Mouse (Mus musculus) retina, postnatal 1 day (tissue): ENCODE measurements around the gene Trim8.
A peak's percentile ranks its signal among the peaks of the same experiment; 100 is the strongest.

Source experiments
- DNase-seq: peaks from one replicate; pipeline ENCODE4 v3.0.0-alpha.2; 2012

Gene Trim8

DNA sequence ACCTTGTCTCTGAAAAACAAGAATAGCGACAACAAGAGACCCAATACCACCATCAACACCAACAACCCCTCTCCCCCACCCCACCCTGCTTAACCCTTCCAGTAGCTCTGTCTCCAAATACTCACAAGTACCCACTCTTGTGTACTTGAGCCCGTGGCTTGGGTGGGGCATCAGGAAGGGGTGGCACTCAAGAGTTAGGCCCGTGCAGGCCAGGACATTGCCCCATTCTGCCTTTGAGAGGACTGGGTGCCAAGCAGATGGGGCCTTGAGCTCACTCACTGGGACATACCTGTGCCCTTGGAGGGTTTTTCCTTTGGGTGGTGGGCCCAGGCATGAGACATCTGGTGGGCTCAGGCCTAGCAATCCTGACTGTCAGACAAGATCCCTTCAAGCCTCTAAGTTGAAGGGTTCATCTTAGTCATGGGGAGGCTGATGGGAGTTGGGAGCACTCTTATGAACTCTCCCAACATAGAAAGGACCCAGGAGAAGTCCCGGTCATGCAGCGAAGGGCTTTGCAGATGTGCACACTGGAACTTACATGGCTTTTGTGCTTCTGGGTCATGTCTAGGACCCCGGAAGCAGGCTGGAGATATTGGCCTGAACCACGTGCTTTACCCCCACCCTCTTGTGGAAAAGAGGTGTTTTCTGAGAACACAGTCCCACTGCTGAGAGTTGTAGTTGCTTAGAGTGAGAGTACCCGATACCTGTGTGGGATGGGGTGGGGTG, 4.3 kb downstream of the Trim8 start:
- DNase-seq, result no peak

- DNase-seq, result no peak
Measured at GRCm38 (mm10) chr19:46506372-46506717, 4.8 kb downstream of the Trim8 start.

- DNase-seq, result peak; percentile 84
Measured at GRCm38 (mm10) chr19:46507181-46507581, 5.7 kb downstream of the Trim8 start.

DNA sequence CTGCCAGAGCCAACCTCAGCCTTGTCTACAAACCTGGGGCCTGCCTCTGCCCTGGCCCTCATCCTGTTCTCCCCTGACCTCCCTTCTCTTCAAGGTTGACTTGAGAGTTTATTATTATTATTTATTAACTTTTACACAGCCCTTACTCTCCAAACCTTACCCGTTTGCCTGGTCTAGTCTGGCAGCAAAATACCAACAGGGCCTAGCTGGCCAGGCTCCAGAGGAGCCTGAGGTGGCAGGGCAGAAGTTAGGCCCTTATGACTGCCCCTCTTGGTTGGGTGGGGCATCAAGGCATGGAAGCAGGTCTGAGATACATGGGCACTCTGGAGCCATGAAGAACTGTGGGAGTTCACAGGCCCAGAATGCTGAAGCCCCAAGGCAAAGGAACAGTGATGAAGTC, 6.3 kb downstream of the Trim8 start:
- no peak for DNase-seq

DNA sequence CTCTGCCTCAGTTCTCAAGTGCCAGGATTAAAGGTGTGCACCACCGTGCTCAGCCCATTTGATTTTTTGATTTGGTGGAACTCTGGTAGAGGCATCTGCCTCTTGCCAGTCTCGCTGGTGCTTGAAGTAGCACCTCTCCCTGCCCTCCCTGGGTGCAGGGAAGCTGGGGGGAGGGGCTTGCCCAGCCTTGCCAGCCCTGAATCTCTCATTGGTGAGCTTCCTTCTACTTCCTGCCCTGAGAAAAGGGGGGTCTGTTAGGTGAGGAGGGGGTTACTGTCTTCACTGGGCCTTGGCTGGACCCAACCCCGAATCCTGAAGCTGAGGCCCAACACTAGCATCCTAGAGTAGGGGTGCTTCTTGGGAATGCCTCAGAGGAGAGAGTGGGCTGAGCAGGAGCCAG, 7.2 kb downstream of the Trim8 start:
- DNase-seq, result no peak

- DNase-seq, result no peak
Measured at GRCm38 (mm10) chr19:46509202-46509601, 7.7 kb downstream of the Trim8 start.

GRCm38 (mm10) chr19:46509736-46510135, 8.2 kb downstream of the Trim8 start:
- DNase-seq, result no peak

DNA sequence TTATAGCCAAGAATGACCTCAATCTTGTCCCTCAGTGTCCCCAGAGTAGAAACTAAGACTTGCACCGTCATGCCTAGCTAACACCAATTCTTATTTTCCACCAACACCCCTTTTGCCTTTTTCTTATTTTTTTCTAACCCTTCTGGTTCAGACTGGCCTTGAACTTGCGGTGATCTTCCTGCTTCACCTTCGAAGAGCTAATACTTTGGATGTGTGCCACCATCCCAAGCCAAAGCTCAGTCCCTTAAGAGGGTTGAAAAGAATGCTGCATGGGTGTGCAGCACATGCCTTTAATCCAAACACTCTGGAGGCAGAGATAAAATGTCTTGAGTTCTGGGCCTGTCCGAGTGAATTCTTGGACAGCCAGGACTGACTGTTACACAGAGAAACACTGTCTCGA, 8.9 kb downstream of the Trim8 start:
- no peak for DNase-seq

GRCm38 (mm10) chr19:46510824-46511223, 9.3 kb downstream of the Trim8 start:
- peak; percentile 44 for DNase-seq

DNA sequence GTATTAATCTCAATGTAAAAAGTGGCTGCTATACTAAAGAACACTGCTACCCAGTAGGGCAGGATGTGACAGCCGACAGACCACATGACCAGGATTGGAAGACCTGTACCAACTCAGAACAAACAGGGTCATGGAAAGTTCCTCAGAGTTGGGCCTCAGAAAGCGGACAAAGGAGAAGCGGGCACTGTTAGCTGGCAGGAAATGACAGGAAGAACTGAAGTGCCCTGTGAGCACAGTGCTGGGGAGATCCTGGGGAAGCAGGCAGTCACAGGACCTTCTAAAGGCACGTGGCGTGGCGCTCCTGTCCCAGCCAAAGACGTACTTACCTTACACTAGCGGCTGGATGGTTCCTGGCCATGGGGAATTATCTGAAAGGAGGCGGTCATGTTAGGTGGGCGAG, 9.8 kb downstream of the Trim8 start:
- DNase-seq, result no peak

DNA sequence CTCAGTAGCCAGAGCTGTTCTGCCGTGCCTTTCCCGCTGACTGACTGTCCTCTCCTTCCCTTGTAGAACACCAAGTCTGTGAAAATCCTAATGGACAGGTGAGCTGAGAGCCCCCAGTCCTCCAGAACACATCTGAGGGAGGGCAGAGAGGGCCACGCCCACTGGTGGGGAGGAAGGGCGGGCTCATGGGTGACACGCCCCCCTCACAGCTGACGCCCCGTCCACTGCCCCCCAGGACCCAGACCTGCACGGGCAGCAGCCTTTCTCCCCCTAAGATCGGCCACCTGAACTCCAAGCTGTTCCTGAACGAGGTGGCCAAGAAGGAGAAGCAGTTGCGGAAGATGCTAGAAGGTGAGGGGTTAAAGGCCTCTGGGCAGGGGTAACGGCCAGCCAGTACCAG, 12.9 kb downstream of the Trim8 start:
- no peak for DNase-seq

- DNase-seq, result no peak
Measured at GRCm38 (mm10) chr19:46515287-46515821, 13.9 kb downstream of the Trim8 start.

GRCm38 (mm10) chr19:46516667-46517528, 15.4 kb downstream of the Trim8 start:
- no peak for DNase-seq

DNA sequence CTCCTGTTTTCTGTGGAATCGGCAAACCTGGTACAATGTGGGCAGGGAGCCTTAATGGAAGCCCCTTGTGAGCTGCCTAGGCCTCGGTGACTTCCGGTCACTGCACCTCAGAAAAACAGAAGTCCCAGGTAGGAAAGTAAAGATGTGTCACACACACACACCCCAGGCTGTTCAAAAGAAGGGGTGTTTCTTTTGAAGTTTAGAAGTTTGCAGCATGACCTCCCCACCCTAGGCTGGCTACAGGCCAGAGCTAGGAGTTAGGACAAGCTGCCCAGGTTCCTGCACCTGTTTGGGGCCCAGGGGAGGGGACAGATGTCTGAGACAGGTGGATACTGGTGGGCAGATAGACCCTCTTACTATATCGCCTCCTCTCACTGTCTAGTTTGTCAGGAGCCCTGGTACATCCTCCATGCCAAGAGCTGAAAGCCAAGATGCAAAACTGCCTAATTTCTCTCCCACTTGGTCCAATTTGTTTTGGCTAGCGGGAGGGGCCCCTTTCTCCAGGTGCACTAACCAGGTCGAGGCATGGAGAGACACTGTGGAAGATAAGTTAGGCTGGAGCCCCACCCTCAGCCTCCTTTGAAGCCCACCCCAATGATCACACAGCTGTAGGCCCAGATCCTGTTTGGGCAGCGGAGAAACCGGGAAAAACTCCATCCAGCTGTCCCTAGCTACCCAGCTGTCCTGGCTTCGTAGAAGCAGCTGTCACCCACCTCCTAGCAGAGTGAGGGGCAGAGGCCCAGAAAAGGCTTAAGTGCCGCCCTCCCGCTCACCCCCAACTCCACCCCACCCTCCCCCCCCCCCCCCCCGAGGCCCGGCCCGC, 16.2 kb downstream of the Trim8 start:
- DNase-seq, result peak; percentile 75

- DNase-seq, result peak; percentile 84
Measured at GRCm38 (mm10) chr19:46518352-46518787, 16.9 kb downstream of the Trim8 start.

DNA sequence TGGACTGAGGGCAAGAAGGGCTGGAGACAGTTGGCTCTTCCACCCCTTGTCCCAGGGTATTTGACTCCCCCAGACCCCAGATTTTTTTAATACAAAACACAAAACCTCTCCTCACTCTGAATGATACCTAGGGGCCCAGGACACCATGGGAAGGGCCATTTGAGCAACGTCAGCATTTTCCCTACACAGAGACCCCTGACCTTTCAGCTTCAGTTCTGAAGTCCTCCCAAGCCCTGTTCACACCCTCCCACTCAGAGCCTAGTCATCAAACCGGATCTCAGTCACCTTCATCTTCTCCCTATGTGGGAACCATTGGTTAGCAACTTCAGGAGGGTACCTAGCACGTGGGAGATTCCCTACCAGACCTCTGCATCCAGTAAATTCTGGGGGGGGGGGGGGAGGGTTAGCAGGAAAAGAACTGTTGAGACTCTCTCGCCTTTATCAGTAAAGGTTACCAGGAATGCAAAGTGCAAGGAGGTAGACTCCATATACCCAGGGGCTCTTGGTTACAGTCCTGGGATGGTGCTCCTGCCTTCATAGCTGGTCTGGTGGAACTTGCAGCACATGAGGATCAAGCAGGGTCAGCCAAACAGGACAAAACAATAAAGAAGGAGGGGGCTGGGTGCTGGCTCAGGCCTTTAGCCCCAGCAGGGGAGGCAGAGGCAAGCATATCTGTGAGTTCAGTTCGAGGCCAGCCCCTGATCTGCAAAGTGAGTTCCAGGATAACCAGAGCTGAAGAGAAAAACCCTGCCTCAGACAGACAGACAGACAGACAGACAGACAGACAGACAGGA, 17.5 kb downstream of the Trim8 start:
- no peak for DNase-seq

DNA sequence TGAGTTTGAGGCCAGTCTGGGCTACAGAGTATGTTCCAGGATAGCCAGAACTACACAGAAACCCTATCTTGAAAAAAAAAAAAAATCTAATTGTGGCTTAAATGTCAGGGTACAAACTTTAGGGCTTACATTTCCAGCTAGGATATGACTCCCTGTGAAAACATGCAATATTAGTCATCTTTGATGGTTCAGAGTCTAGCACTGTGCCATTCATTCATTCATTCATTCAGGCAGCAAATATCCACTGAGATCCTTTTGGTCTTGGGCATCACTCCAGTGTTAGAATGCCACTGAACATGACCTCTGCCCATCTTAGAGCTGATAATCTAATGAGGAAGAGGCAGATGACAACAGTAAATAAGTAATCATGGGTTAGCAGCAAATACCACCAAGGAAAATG, 20.2 kb downstream of the Trim8 start:
- DNase-seq, result no peak

- no peak for DNase-seq
Measured at GRCm38 (mm10) chr19:46522433-46523044, 21.0 kb downstream of the Trim8 start.

DNA sequence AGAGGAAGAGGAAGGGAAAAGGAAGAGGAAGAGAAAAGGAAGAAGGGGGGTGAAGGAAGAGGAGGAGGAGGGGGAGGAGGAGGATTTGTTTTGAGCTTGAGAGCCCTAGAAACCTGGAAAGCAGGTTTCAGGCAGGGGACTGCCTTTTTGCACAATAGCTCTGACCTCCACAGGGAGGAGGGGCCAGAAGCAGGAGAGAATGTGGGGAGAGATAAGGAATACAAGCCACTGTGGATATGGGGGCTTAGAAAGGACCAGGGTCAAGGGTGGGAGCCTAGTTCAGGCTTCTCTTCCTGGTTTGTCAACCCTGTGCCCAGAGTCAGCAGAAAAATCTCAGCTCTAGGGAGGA, 21.6 kb downstream of the Trim8 start:
- DNase-seq, result no peak

DNA sequence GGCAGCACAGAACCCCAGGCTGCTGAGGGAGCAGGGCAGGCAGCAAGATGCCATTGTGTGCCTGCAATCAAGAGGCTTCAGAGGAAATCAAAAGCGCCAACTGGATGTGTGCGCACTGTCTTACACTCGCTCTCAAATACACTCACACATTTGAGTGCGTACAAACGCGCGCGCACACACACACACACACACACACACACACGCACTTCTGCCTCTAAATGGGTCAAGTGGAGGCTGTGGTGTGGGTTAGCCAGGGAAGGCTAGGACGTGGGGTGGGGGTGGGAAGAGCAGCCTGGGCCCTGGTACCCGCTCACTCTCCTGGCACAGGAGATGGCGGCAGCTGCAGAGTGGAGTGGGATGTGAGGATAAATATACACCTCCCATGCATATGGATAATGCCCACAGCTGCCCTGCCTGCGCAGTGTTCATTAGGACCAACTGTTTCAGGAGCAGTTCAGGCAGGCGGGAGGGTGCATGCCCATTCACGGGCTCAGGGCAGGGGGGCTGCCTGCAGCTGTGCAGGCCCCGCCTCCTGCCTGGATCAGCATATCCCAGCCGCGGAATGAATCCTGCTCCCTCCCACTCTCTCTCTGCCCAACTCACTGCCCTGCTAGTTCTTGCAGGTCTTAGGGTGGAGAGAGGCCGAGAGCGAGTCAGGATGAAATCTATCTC, 22.1 kb downstream of the Trim8 start:
- peak; percentile 95 for DNase-seq

- DNase-seq, result no peak
Measured at GRCm38 (mm10) chr19:46524152-46524544, 22.6 kb downstream of the Trim8 start.
